Mouse (Mus musculus) hindbrain, postnatal 0 days (tissue): Measurements from ENCODE around the gene Dock11. TPM values are rescaled to one million over a fixed set of nuclear protein-coding genes. Genes with fewer than 3 reads are reported as not detected.
A peak's percentile ranks its signal among the peaks of the same experiment; 100 is the strongest.

ENCODE experiments used
- ATAC-seq: fragments of 200-750 bp; cut with Nextera tagmentation; 2 replicates; pipeline ENCODE4 v1.8.0; 2017; ENCODE audit warnings: mild to moderate bottlenecking, moderate TSS enrichment, moderate library complexity
- DNase-seq: peaks from one replicate; pipeline ENCODE4 v3.0.0-alpha.2; 2015; ENCODE audit warnings: low spot score
- H3K27ac ChIP-seq: fragments of 300-500 bp; sonication (generic); 2 replicates; pipeline ENCODE4 v1.5.1; 2014; ENCODE audit warnings: mild to moderate bottlenecking
- H3K27me3 ChIP-seq: fragments of 300-500 bp; sonication (generic); 2 replicates; pipeline ENCODE4 v1.6.1; 2014; ENCODE audit warnings: low read length, mixed read lengths; ENCODE audit not compliant: insufficient read depth
- H3K36me3 ChIP-seq: fragments of 300-500 bp; sonication (generic); 2 replicates; pipeline ENCODE4 v1.6.1; 2014; ENCODE audit warnings: low read length, mixed read lengths; ENCODE audit not compliant: insufficient read depth
- H3K4me1 ChIP-seq: fragments of 300-500 bp; sonication (generic); 2 replicates; pipeline ENCODE4 v1.6.1; 2014; ENCODE audit warnings: antibody characterized with exemption, low read length, mixed read lengths; ENCODE audit not compliant: insufficient read depth
- H3K4me2 ChIP-seq: fragments of 300-500 bp; sonication (generic); 2 replicates; pipeline ENCODE4 v1.6.1; 2014; ENCODE audit warnings: low read depth, mild to moderate bottlenecking, low read length, moderate library complexity, mixed read lengths
- H3K4me3 ChIP-seq: fragments of 300-500 bp; sonication (generic); 2 replicates; pipeline ENCODE4 v1.5.1; 2014; ENCODE audit warnings: low read length
- H3K9ac ChIP-seq: fragments of 300-500 bp; sonication (generic); replicated peaks from 2 replicates; pipeline ENCODE4 v1.6.1; 2014; ENCODE audit warnings: mild to moderate bottlenecking, low read length, moderate library complexity, mixed read lengths
- H3K9me3 ChIP-seq: fragments of 300-500 bp; sonication (generic); 2 replicates; pipeline ENCODE4 v1.6.1; 2016; ENCODE audit warnings: low read length, mixed read lengths
- CTCF ChIP-seq: IDR thresholded peaks from 2 replicates; pipeline ENCODE4 v1.5.1; 2016; ENCODE audit warnings: antibody characterized with exemption, control low read depth, low read depth
- WGBS: fragments of 180-500 bp; shearing (Covaris S2); extraction: QIAGEN DNeasy Blood & Tissue Kit; methylation state at CpG from one replicate; pipeline ENCODE4 v1.1.7; 2014; 5-methylcytosine and 5-hydroxymethylcytosine counted together
- polyA plus RNA-seq: library from polyadenylated mRNA; unstranded; fragments of >200 nt; fragmentation: Nextera tagmentation; extraction: Ambion mirVana; gene quantifications from 2 replicates; pipeline ENCODE4 v1.2.1, GENCODE M21; 2015
- total RNA-seq: library from RNA; depleted of rRNA; stranded (reverse); fragments of >200 nt; gene quantifications from 2 replicates; pipeline ENCODE4 v1.2.3, GENCODE M21; 2014

The Dock11 gene
- total and polyA plus RNA-seq, 2 experiments from 2014 or later = 7.0 to 22.1 TPM

- Histone ChIP-seq H3K4me2 (no peak overlapping the region), H3K9me3 (no peaks in the 10 kb centered on the region), H3K27me3 (no peaks in the 10 kb centered on the region), H3K9ac (no peak overlapping the region), H3K36me3 (no peaks in the 10 kb centered on the region), H3K4me3 (no peak overlapping the region), H3K27ac (no peak overlapping the region), H3K4me1 (no peaks in the 10 kb centered on the region)
- TF ChIP-seq CTCF = no peak
- WGBS = 86% methylated on average over 4 of the region's 4 CpGs
- DNase-seq (no peak), ATAC-seq (no peak)
Measured at GRCm38 (mm10) chrX:35950135-35950534, 61.5 kb downstream of the Dock11 start.

GRCm38 (mm10) chrX:35951945-35952344 lies 63.3 kb downstream of the Dock11 start:
- ATAC-seq (no peak), DNase-seq (no peak)
- no peaks in the 10 kb centered on the region for H3K9me3 ChIP-seq
- no peak for TF ChIP-seq CTCF
- H3K4me2 ChIP-seq = no peak overlapping the region
- H3K36me3 ChIP-seq = no peaks in the 10 kb centered on the region
- 55% methylated on average over 3 of the region's 3 CpGs for WGBS
- no peaks in the 10 kb centered on the region for H3K27me3 ChIP-seq
- H3K9ac ChIP-seq = no peak overlapping the region
- H3K27ac ChIP-seq = no peak overlapping the region
- no peak overlapping the region for H3K4me3 ChIP-seq
- H3K4me1 ChIP-seq = no peaks in the 10 kb centered on the region

- 78% methylated on average over 4 of the region's 4 CpGs for WGBS
- TF ChIP-seq CTCF = no peak
- H3K27ac ChIP-seq = no peak overlapping the region
- no peak overlapping the region for H3K4me2 ChIP-seq
- ATAC-seq (no peak), DNase-seq (no peak)
- no peak overlapping the region for H3K4me3 ChIP-seq
- H3K4me1 ChIP-seq = no peaks in the 10 kb centered on the region
- H3K27me3 ChIP-seq = no peaks in the 10 kb centered on the region
- no peaks in the 10 kb centered on the region for H3K36me3 ChIP-seq
- no peaks in the 10 kb centered on the region for H3K9me3 ChIP-seq
- H3K9ac ChIP-seq = no peak overlapping the region
Measured at GRCm38 (mm10) chrX:35952521-35953095, 64.0 kb downstream of the Dock11 start.

- Histone ChIP-seq H3K4me2 (no peak overlapping the region), H3K27me3 (no peaks in the 10 kb centered on the region), H3K36me3 (no peaks in the 10 kb centered on the region), H3K9me3 (no peaks in the 10 kb centered on the region), H3K9ac (no peak overlapping the region), H3K4me3 (no peak overlapping the region), H3K27ac (no peak overlapping the region), H3K4me1 (no peaks in the 10 kb centered on the region)
- no peak for ATAC-seq
- TF ChIP-seq CTCF = no peak
- no peak for DNase-seq
Measured at GRCm38 (mm10) chrX:35956236-35956635, 67.6 kb downstream of the Dock11 start.

GRCm38 (mm10) chrX:35963087-35963486 lies 74.5 kb downstream of the Dock11 start:
- Histone ChIP-seq H3K4me3 (no peak overlapping the region), H3K9ac (no peak overlapping the region), H3K4me1 (no peaks in the 10 kb centered on the region), H3K4me2 (no peak overlapping the region), H3K9me3 (no peaks in the 10 kb centered on the region), H3K36me3 (no peaks in the 10 kb centered on the region), H3K27ac (no peak overlapping the region), H3K27me3 (no peaks in the 10 kb centered on the region)
- no peak for TF ChIP-seq CTCF
- WGBS = 72% methylated on average over 6 of the region's 6 CpGs
- DNase-seq (no peak), ATAC-seq (no peak)

GRCm38 (mm10) chrX:35969276-35969675 lies 80.6 kb downstream of the Dock11 start:
- Histone ChIP-seq H3K36me3 (no peaks in the 10 kb centered on the region), H3K27ac (no peak overlapping the region), H3K9ac (no peak overlapping the region), H3K4me3 (no peak overlapping the region), H3K9me3 (no peaks in the 10 kb centered on the region), H3K4me1 (no peaks in the 10 kb centered on the region), H3K27me3 (no peaks in the 10 kb centered on the region), H3K4me2 (no peak overlapping the region)
- peak; percentile 4 for DNase-seq
- no peak for ATAC-seq
- no peak for TF ChIP-seq CTCF
- WGBS = 81% methylated on average over 1 of the region's 1 CpGs

GRCm38 (mm10) chrX:35976657-35977056 lies 88.0 kb downstream of the Dock11 start:
- no peak overlapping the region for H3K27ac ChIP-seq
- no peaks in the 10 kb centered on the region for H3K36me3 ChIP-seq
- no peak overlapping the region for H3K9ac ChIP-seq
- H3K4me2 ChIP-seq = no peak overlapping the region
- no peak for DNase-seq
- no peak for TF ChIP-seq CTCF
- no peaks in the 10 kb centered on the region for H3K9me3 ChIP-seq
- ATAC-seq = no peak
- no peaks in the 10 kb centered on the region for H3K4me1 ChIP-seq
- no peaks in the 10 kb centered on the region for H3K27me3 ChIP-seq
- H3K4me3 ChIP-seq = no peak overlapping the region
- WGBS = 62% methylated on average over 5 of the region's 5 CpGs
